ENCODE assay signal across 8 mouse cellular contexts in genomic region chr14:73238498-73239250, GRCm38 (mm10). TPM values are rescaled to one million over a fixed set of nuclear protein-coding genes. Genes with fewer than 3 reads are reported as not detected.
DNase-seq lines count a peak whose midpoint lies in the region; ATAC-seq and TF ChIP-seq lines count a peak whose summit lies in the region.

No protein-coding gene starts in this region.

- peak overlapping the region; percentile 47 for H3K4me2 ChIP-seq in stomach, embryonic 15.5 days

- WGBS in embryonic facial prominence, embryonic 10.5 days: under 1% methylated on average over 20 of the region's 20 CpGs
- under 1% methylated on average over 20 of the region's 20 CpGs for WGBS in stomach, embryonic 15.5 days

- ATAC-seq in G1E (ENCODE audit: extremely low read depth, insufficient number of reproducible peaks, low FRiP score, poor library complexity, severe bottlenecking): 0 out of 2 replicates have a peak, but pooled peaks have one; percentile 50
- ATAC-seq in megakaryocyte-erythroid progenitor cell, adult 5-6 weeks (replicated peaks; ENCODE audit: low FRiP score, low TSS enrichment, poor library complexity, severe bottlenecking): peak; percentile 79
- ATAC-seq in stomach, embryonic 15.5 days (ENCODE audit: insufficient read depth, low FRiP score, low read depth): peak; percentile 77; the same call in 1 of the 2 replicates

- intact Hi-C loops in heart, postnatal 14 days (cut with DNase I): loop anchor here (2.0 to 5.0 kb wide), 3 partner anchors 36 to 96 kb away; no protein-coding TSS in a partner anchor
- intact Hi-C loops in left cerebral cortex, postnatal 36 days (cut with DNase I): no loop called here

- H3K9ac ChIP-seq in stomach, embryonic 15.5 days: peak overlapping the region; percentile 50

- peaks cover 37% of the 10 kb centered on the region for H3K79me2 ChIP-seq in C2C12 (ENCODE audit: control insufficient read depth, insufficient read depth)

- H3K27me3 ChIP-seq in C2C12 (ENCODE audit: control insufficient read depth, insufficient read depth, insufficient read length): no peaks in the 10 kb centered on the region
- no peaks in the 10 kb centered on the region for H3K27me3 ChIP-seq in G1E (ENCODE audit: insufficient read depth, low read length)
- no peaks in the 10 kb centered on the region for H3K27me3 ChIP-seq in embryonic facial prominence, embryonic 10.5 days (replicated peaks; ENCODE audit: low read depth, poor library complexity, severe bottlenecking)
- H3K27me3 ChIP-seq in stomach, embryonic 15.5 days (replicated peaks): no peaks in the 10 kb centered on the region

- H3K4me3 ChIP-seq in C2C12 (ENCODE audit: insufficient read depth, poor library complexity, severe bottlenecking): peak overlapping the region; percentile 61
- peak overlapping the region; percentile 68 for H3K4me3 ChIP-seq in G1E (ENCODE audit: low read depth, low read length)
- peak overlapping the region; percentile 66 for H3K4me3 ChIP-seq in embryonic facial prominence, embryonic 10.5 days
- H3K4me3 ChIP-seq in stomach, embryonic 15.5 days (replicated peaks): peak overlapping the region; percentile 61

- TF ChIP-seq CTCF in C2C12 (IDR thresholded peaks at IDR 0.05; ENCODE audit: control insufficient read depth, insufficient read depth, insufficient read length) (no peak), G1E (IDR thresholded peaks at IDR 0.05; ENCODE audit: low read depth, low read length) (no peak)

- DNase-seq in G1E (ENCODE audit: low spot score): no peak
- peak; percentile 65 for DNase-seq in embryonic facial prominence, embryonic 10.5 days (ENCODE audit: low spot score)
- peak; percentile 31 to 45 for DNase-seq in heart, postnatal 14 days
- peak; percentile 55 to 72 for DNase-seq in kidney, postnatal 4 days
- no peak for DNase-seq in left cerebral cortex, postnatal 36 days (ENCODE audit: low spot score in 2 of 2)

- peaks cover 26% of the 10 kb centered on the region for H3K79me3 ChIP-seq in C2C12 (ENCODE audit: low read depth)

- peaks cover 6% of the 10 kb centered on the region for H3K36me3 ChIP-seq in C2C12 (ENCODE audit: control insufficient read depth, insufficient read depth)
- H3K36me3 ChIP-seq in G1E (replicated peaks): peaks cover 27% of the 10 kb centered on the region
- peaks cover 18% of the 10 kb centered on the region for H3K36me3 ChIP-seq in embryonic facial prominence, embryonic 10.5 days (replicated peaks)
- H3K36me3 ChIP-seq in stomach, embryonic 15.5 days: no peaks in the 10 kb centered on the region

- peak overlapping the region; percentile 94 for H3K27ac ChIP-seq in embryonic facial prominence, embryonic 10.5 days (replicated peaks)
- peak overlapping the region; percentile 98 for H3K27ac ChIP-seq in stomach, embryonic 15.5 days

- H3ac ChIP-seq in C2C12 (ENCODE audit: control insufficient read depth, insufficient read length, low read depth): peak overlapping the region; percentile 83

- peaks cover 26% of the 10 kb centered on the region for H3K4me1 ChIP-seq in G1E (ENCODE audit: insufficient read depth, low read depth, low read length)
- peaks cover 28% of the 10 kb centered on the region for H3K4me1 ChIP-seq in embryonic facial prominence, embryonic 10.5 days
- no peaks in the 10 kb centered on the region for H3K4me1 ChIP-seq in stomach, embryonic 15.5 days

- H3K9me3 ChIP-seq in G1E (replicated peaks): no peaks in the 10 kb centered on the region
- no peaks in the 10 kb centered on the region for H3K9me3 ChIP-seq in embryonic facial prominence, embryonic 10.5 days
- no peaks in the 10 kb centered on the region for H3K9me3 ChIP-seq in stomach, embryonic 15.5 days

TF ChIP-seq in C2C12, 6 proteins besides CTCF, POLR2A, EP300 and RAD21:
- TF ChIP-seq MYOG (IDR thresholded peaks at IDR 0.05; ENCODE audit: control insufficient read depth, extremely low read depth, insufficient read length) (no peak), USF1 (IDR thresholded peaks at IDR 0.05; ENCODE audit: low read depth) (no peak), MAX (IDR thresholded peaks at IDR 0.05) (no peak), FOSL1 (IDR thresholded peaks at IDR 0.05; ENCODE audit: insufficient read depth, low read length, poor library complexity, severe bottlenecking) (no peak), MYOD1 (IDR thresholded peaks at IDR 0.05; ENCODE audit: control insufficient read depth, insufficient read length, low read depth) (no peak), CEBPB (IDR thresholded peaks at IDR 0.05; ENCODE audit: low read depth) (no peak)
TF ChIP-seq in C2C12: peak in this region for 0.

RNA-seq across cellular contexts. Expression of gene Lpar6, which starts 1.0 kb away (rescaled TPM):
- polyA plus RNA-seq in C2C12 (2012; fragmentation: generic; extraction: Trizol): 1.0 TPM
- 2.0 and 3.1 TPM in 2 replicates for total RNA-seq in G1E (2014; fragmentation: Nextera tagmentation)
- total RNA-seq in G1E (2017): 4.1 and 4.5 TPM in 2 replicates
- 0.03 and 0.05 TPM in 2 replicates for polyA plus RNA-seq in G1E (2012)
- 18.0 and 18.1 TPM in 2 replicates for polyA plus RNA-seq in embryonic facial prominence, embryonic 10.5 days (2016; fragmentation: Nextera tagmentation; extraction: Ambion mirVana)
- total RNA-seq in heart, postnatal 14 days (2021): 1 to 10 TPM; 4.0 TPM
- 0.76 and 1.9 TPM in 2 replicates for total RNA-seq in megakaryocyte-erythroid progenitor cell, adult 5-6 weeks (2014; fragmentation: Nextera tagmentation)
- 0.94 and 4.3 TPM in 2 replicates for total RNA-seq in megakaryocyte-erythroid progenitor cell, adult 5-6 weeks (2017)
- 13.9 and 16.1 TPM in 2 replicates for polyA plus RNA-seq in stomach, embryonic 15.5 days (2015; fragmentation: Nextera tagmentation; extraction: Ambion mirVana)
- total RNA-seq in left cerebral cortex, postnatal 36 days (2021): 1 to 10 TPM; 1.3 to 1.6 TPM

Comparison
In these comparisons a context has a peak if more than half of its experiments do, and no peak if none do; other contexts are left out.
1. DNase-seq: peak in embryonic facial prominence, embryonic 10.5 days (single experiment), heart, postnatal 14 days (2 of 2) and kidney, postnatal 4 days (2 of 2); none in G1E (single experiment) and left cerebral cortex, postnatal 36 days (0 of 2).
2. Peak in every context shown above with its lines, with median percentiles within 50 percentile points of each other: H3K4me3 ChIP-seq and ATAC-seq.